Mouse (Mus musculus): ENCODE measurements around the gene Foxa1. TPM values are rescaled to one million over a fixed set of nuclear protein-coding genes. Genes with fewer than 3 reads are reported as not detected.

Foxa1 gene
- polyA plus RNA-seq (2021): 0.80 TPM

DNA sequence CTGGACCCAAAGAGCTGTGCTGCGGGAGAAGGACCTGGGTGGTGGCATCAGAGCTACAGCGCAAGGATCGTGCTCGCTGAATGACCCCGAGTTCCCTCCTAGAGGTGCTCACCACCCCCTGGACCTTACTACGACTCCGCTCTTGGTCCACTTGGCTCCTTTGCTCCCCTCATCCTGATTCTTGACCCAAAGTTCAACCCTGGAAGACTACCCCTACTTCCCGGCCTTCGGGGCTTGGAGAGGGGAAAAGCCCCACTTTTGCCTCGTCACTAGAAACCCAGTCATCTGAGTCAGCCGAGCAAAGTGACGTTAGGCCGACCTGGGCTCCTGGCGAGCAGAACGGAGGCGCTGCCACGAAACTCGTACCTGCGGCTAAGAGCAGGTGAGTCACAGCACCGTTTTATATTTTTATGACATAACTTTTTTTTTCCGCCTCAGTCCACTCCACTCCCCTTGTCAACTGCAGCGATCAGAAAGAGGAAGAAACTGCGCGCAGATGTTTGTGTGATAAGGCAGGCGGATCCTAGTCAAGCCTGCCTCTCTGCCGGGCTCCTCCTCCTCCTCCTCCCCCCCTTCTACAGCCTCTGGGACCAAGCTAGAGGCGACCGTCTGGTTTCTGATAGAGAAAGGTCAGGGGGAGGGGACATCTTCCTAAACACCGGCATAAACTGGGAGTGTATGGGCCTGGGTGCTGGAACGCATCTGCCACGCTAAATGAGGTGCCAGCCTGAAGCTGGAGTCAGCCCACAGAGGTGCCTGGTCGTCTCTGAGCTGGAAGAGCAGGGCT is at the start of gene Foxa1:
Gene Foxa1, minus strand, starts transcription at position 502 of the 787 bp plus-strand sequence.
- peaks cover 39% of the 10 kb centered on the region for H3K27me3 ChIP-seq
- POLR2A ChIA-PET: no interaction called here
- CTCF ChIA-PET: no interaction called here
- ATAC-seq: no peak
- DNase-seq (ENCODE audit: low read depth, low spot score): no peak
- no peak for TF ChIP-seq CTCF (IDR thresholded peaks at IDR 0.05)
- in situ Hi-C loops (cut with MboI; ENCODE audit: low pct_unique_long_range_greater_than_20kb): loop anchor here (5.0 to 10.0 kb wide), 2 partner anchors 238 to 264 kb away; no protein-coding TSS in a partner anchor

DNA sequence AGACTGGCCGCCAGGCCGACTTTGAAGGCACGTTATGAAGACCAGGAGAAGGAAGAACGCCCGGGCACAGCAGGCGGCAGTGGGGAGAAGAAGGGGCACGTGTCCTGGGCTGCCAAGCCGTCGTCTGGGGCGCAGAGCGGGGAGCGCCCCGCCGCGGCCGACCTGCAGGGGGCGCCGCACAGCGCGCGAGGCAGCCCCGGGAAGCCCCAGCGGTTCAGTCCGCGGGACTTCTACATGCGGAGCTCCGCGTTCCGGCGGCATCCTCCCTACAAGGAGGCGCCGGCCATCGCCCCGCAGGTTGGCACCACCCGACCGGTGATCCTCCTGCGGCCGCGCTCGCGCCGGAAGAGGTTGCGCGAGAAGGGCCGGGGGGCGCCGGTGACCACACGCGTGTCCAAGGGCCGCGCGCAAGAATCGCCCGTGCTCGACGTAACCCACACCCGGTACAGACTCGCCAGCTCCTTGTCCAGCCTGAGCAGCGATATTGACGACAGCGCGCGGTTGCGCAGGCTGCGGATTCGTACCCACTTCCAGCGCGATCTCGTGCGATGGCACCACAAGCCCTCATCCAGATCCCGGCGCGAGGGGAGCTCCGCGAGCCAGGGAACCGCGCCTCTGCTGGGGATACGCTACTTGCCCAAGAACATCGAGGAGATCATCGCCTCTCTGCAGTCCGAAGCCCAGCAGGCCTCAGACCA is 29.4 kb upstream of the Foxa1 start:
- in situ Hi-C loops (cut with MboI; ENCODE audit: low pct_unique_long_range_greater_than_20kb): no loop called here
- POLR2A ChIA-PET: no interaction called here
- CTCF ChIA-PET: no interaction called here
- H3K27me3 ChIP-seq: peaks cover 36% of the 10 kb centered on the region
- TF ChIP-seq CTCF (IDR thresholded peaks at IDR 0.05): peak; percentile 42
- ATAC-seq (no peak), DNase-seq (ENCODE audit: low read depth, low spot score) (no peak)

DNA sequence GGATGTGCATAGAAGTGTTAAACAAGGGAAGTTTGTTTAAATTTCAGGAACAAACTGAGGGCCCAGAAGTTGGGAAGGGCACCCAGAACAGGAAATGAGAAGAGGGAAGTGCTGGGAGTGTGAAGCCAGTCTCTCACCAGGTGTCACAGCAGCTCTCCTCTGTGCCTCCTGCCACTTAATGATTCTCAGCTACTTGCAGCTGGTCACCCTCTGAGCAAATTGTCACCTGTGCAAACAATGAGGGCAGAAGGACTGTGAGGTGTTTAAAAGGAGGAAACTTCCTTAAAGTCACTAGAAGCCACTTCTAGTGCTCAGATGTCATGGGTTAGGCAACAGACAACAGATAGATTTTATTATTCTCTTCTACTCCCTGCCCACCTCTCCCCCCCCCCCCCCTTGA is 25.7 kb upstream of the Foxa1 start:
- H3K27me3 ChIP-seq: peaks cover 32% of the 10 kb centered on the region

DNA sequence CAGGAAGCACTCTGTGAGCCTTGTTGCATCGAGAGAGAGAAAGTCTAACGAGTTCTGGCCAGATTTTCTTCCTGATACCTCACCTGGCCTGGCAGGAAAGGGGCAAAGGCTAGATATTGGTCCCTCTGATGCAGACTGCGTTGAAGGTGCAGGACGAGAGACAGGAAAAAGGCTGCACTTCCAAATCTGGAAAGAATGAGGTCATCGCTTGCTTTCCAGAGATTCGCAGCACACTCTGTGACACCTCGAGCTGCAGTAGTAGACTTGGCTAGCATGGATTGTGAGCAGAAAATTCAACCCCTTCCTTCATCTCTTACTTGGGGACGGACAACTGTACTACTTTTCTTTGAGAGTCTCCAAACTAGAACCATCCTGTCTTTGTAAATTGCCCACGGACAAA is 25.1 kb upstream of the Foxa1 start:
- DNase-seq (ENCODE audit: low read depth, low spot score) (no peak), ATAC-seq (peak; percentile 51)
- in situ Hi-C loops (cut with MboI; ENCODE audit: low pct_unique_long_range_greater_than_20kb): no loop called here
- ChIA-PET CTCF (no interaction called here), POLR2A (interaction anchor here (0.7 kb wide), 1 partner anchor 60 kb away, joined by 3 read pairs; no protein-coding TSS in a partner anchor)
- peaks cover 28% of the 10 kb centered on the region for H3K27me3 ChIP-seq
- no peak for TF ChIP-seq CTCF (IDR thresholded peaks at IDR 0.05)

More for the DNA sequence above, 25.7 kb upstream of the Foxa1 start:
- in situ Hi-C loops (cut with MboI; ENCODE audit: low pct_unique_long_range_greater_than_20kb): no loop called here
- no peak for TF ChIP-seq CTCF (IDR thresholded peaks at IDR 0.05)
- DNase-seq (ENCODE audit: low read depth, low spot score) (no peak), ATAC-seq (no peak)
- POLR2A ChIA-PET: no interaction called here
- CTCF ChIA-PET: no interaction called here

DNA sequence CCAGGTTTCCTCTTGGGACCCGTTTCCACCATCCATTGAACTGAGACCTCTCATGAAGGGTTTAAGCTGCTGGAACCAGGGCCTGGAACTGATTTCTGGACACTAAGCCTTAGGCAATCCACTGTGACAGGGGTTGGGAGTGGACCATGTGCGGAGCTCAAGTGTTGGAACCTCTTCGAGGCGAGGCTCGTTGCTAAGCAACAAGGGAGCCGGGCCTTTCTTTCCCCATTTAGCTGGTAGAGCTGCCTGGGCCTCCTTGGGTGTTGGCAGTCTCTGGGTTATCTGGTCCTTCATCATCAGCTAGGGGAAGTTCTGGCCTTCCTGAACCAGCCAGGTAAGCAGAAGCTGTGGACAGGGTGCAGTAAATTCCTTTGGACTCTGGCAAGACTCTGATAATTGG is 17.2 kb upstream of the Foxa1 start, which contains the start of gene Ttc6:
Gene Ttc6, plus strand, starts transcription at position 205 of the 400 bp plus-strand sequence.
- POLR2A ChIA-PET: no interaction called here
- CTCF ChIA-PET: interaction anchor here (1.1 to 1.4 kb wide), 2 partner anchors 9 to 14 kb away, joined by 3 to 4 read pairs; no protein-coding TSS in a partner anchor
- ATAC-seq (no peak), DNase-seq (ENCODE audit: low read depth, low spot score) (no peak)
- in situ Hi-C loops (cut with MboI; ENCODE audit: low pct_unique_long_range_greater_than_20kb): no loop called here
- TF ChIP-seq CTCF (IDR thresholded peaks at IDR 0.05): no peak
- H3K27me3 ChIP-seq: peaks cover 7% of the 10 kb centered on the region

DNA sequence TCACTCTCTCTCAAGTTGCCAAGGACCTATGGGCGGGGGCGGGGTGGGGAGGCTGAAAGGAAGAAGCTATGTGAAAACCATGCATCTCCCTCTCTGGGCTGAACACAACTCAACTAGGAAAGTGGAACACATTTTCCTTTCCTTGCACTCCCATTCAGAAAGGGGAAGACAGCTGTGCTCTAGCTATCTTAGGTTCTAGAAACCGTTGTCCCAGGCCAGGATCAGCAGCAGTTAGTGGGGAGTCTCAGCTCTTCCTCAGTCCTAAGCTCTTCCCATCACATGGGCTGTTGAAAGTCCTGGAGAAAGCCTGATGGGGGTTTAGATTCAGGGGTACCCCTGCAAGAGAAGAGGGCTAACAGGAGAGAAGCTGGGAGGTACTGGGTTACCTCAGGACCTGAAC is 7.4 kb upstream of the Foxa1 start:
- TF ChIP-seq CTCF (IDR thresholded peaks at IDR 0.05): no peak
- ATAC-seq (no peak), DNase-seq (ENCODE audit: low read depth, low spot score) (no peak)
- in situ Hi-C loops (cut with MboI; ENCODE audit: low pct_unique_long_range_greater_than_20kb): no loop called here
- ChIA-PET POLR2A (no interaction called here), CTCF (no interaction called here)
- peaks cover 48% of the 10 kb centered on the region for H3K27me3 ChIP-seq

DNA sequence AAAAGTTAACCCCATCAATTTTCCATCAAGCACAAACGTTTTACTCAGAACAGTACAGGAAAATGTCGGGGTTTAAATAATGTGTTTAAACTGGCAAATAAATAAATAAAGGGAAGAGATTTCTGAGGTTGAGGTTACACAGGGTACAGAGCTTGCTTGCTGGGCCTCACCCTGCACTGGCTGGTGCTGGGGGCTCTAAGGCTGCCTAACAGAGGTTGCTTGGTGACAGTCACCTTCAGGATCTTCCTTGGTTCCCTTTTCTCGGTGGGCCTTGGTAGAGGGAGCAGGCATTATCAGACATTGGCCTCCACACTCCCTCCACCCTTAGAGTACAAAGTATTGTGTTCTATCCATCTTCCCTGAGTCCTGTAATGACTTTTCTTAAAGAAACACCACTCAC is 5.6 kb upstream of the Foxa1 start:
- DNase-seq (ENCODE audit: low read depth, low spot score): no peak
- no peak for TF ChIP-seq CTCF (IDR thresholded peaks at IDR 0.05)
- in situ Hi-C loops (cut with MboI; ENCODE audit: low pct_unique_long_range_greater_than_20kb): no loop called here
- H3K27me3 ChIP-seq: peaks cover 46% of the 10 kb centered on the region
- no peak for ATAC-seq
- CTCF ChIA-PET: no interaction called here
- POLR2A ChIA-PET: no interaction called here

DNA sequence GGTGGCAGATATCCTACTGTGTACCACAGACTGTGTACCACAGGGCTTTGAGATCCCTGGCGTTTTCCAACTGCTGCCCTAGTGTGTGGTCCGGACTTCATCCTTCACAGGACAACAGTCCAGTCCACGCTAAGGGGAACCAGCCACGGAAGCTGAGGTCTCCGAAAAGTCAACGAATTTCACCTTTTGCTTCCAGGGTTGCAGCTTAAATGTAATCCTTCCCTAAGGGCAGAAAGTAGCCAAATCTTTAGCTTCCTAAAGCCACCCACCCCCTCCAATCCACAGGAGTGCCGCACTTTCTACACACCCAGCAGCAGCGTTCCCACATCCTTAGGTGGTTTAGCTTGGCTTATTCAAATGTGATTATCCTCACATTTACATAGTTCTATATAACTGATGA is 4.2 kb upstream of the Foxa1 start:
- no peak for DNase-seq (ENCODE audit: low read depth, low spot score)
- in situ Hi-C loops (cut with MboI; ENCODE audit: low pct_unique_long_range_greater_than_20kb): no loop called here
- CTCF ChIA-PET: interaction anchor here (1.2 kb wide), 1 partner anchor 8 kb away, joined by 3 read pairs; no protein-coding TSS in a partner anchor
- POLR2A ChIA-PET: no interaction called here
- no peak for ATAC-seq
- no peak for TF ChIP-seq CTCF (IDR thresholded peaks at IDR 0.05)
- H3K27me3 ChIP-seq: peaks cover 55% of the 10 kb centered on the region

DNA sequence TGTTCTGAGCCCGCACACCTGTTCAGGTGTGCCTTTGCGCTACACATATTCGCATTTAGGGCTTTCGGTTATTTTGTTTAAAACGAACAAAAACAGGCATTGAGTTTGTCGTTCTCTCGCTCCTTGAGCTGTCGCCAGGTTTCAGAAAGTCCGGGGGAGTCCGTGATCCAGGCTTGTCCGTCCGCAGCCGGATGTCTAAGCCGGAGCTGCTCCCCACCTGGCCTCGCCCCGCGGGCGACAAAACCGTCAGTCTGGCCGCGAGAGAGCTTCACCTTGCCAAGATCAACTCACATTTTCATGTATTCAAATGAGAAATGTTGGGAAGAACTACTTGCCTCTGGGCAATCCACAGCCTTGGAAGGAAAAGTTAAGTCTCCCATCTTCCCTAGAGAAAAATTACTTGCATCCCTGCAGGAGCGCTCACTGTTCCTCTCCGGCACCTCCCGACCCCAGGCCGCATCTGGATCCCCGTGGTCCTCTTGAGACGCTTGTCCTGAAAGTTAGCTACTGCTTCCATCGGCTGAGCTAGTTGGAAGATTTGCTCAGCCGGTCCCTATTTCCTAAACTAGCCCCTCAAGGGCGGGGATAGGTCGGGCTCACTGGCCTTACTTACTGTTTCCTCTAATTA is 3.6 kb upstream of the Foxa1 start:
- no peak for TF ChIP-seq CTCF (IDR thresholded peaks at IDR 0.05)
- in situ Hi-C loops (cut with MboI; ENCODE audit: low pct_unique_long_range_greater_than_20kb): no loop called here

DNA sequence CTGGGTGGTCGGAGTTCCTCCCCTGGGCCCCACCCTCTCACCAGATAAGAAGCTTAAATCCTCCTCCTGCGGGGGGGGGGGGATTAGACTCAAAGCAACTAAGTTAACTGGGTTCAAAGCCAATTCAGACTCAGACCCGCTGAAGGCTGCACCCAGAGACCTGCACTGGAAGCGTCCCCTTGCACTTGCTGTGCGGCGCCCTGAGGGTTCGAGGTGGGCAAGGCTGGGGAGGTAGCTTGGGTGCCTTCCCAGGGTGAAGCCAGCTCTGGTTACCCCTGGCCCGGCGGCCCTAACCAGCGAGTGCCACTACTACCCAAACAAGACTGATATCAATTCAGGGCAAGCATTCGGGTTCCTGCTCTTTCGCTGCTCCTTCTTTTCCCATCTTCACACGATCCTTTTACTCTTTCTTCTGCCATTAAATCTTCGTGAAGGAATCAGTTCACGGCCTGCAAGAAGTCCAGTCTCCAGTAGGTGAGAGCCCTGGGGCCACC is 3.0 kb upstream of the Foxa1 start:
- TF ChIP-seq CTCF (IDR thresholded peaks at IDR 0.05): no peak
- H3K27me3 ChIP-seq: peaks cover 47% of the 10 kb centered on the region
- POLR2A ChIA-PET: no interaction called here
- CTCF ChIA-PET: interaction anchor here (1.2 kb wide), 1 partner anchor 9 kb away, joined by 3 read pairs; no protein-coding TSS in a partner anchor
- no peak for DNase-seq (ENCODE audit: low read depth, low spot score)
- ATAC-seq: no peak
- in situ Hi-C loops (cut with MboI; ENCODE audit: low pct_unique_long_range_greater_than_20kb): loop anchor here (5.0 to 10.0 kb wide), 2 partner anchors 235 to 267 kb away; no protein-coding TSS in a partner anchor

More for the DNA sequence above, 3.6 kb upstream of the Foxa1 start:
- ATAC-seq (no peak), DNase-seq (ENCODE audit: low read depth, low spot score) (no peak)
- CTCF ChIA-PET: interaction anchor here (1.2 kb wide), 1 partner anchor 9 kb away, joined by 3 read pairs; no protein-coding TSS in a partner anchor
- POLR2A ChIA-PET: no interaction called here
- peaks cover 53% of the 10 kb centered on the region for H3K27me3 ChIP-seq
